Mouse (Mus musculus) gastrocnemius, postnatal 10 days (tissue): ENCODE measurements at regions not wholly inside any gene's neighbourhood (a gene's known extent, or its start where the extent isn't known, plus 50 kb on each side); places are given as distances from the start of the nearest gene placed in this dataset.
"Not testable (repeated sequence)": the region's sequence is repeated elsewhere in the genome, so short reads cannot be mapped to it uniquely, and the experiment has no call there.

Experiments used
- DNase-seq: peaks from one replicate; pipeline ENCODE4 v3.0.0; 2021; ENCODE audit warnings: mixed read lengths

GRCm38 (mm10) chr3:21627048-21627447, 449.4 kb upstream of the Tbl1xr1 start:
- DNase-seq, result not testable (repeated sequence)

GRCm38 (mm10) chr3:21633600-21634221, 442.7 kb upstream of the Tbl1xr1 start:
- DNase-seq, result no peak

GRCm38 (mm10) chr3:21634675-21635204, 441.7 kb upstream of the Tbl1xr1 start:
- DNase-seq, result no peak

GRCm38 (mm10) chr3:21638886-21639285, 437.6 kb upstream of the Tbl1xr1 start:
- DNase-seq, result no peak

GRCm38 (mm10) chr3:21639576-21639975, 436.9 kb upstream of the Tbl1xr1 start:
- DNase-seq, result no peak

GRCm38 (mm10) chr3:21644086-21644485, 432.4 kb upstream of the Tbl1xr1 start:
- no peak for DNase-seq

- DNase-seq, result no peak
Observed at GRCm38 (mm10) chr3:21645268-21645667, 431.2 kb upstream of the Tbl1xr1 start.

GRCm38 (mm10) chr3:21649885-21650469, 426.5 kb upstream of the Tbl1xr1 start:
- no peak for DNase-seq

GRCm38 (mm10) chr3:21655301-21655700, 421.2 kb upstream of the Tbl1xr1 start:
- no peak for DNase-seq

GRCm38 (mm10) chr3:21667349-21668143, 408.9 kb upstream of the Tbl1xr1 start:
- DNase-seq, result no peak

GRCm38 (mm10) chr3:21671885-21672284, 404.6 kb upstream of the Tbl1xr1 start:
- no peak for DNase-seq

- DNase-seq, result no peak
Observed at GRCm38 (mm10) chr3:21672492-21672891, 404.0 kb upstream of the Tbl1xr1 start.

- DNase-seq, result no peak
Observed at GRCm38 (mm10) chr3:21673466-21673865, 403.0 kb upstream of the Tbl1xr1 start.

GRCm38 (mm10) chr3:21678265-21678664, 398.2 kb upstream of the Tbl1xr1 start:
- no peak for DNase-seq

GRCm38 (mm10) chr3:21678734-21679133, 397.7 kb upstream of the Tbl1xr1 start:
- DNase-seq, result no peak

- DNase-seq, result not testable (repeated sequence)
Observed at GRCm38 (mm10) chr3:21697980-21698672, 378.3 kb upstream of the Tbl1xr1 start.

- DNase-seq, result no peak
Observed at GRCm38 (mm10) chr3:21699526-21699925, 376.9 kb upstream of the Tbl1xr1 start.

- no peak for DNase-seq
Observed at GRCm38 (mm10) chr3:21700326-21700725, 376.1 kb upstream of the Tbl1xr1 start.

- DNase-seq, result no peak
Observed at GRCm38 (mm10) chr3:21726747-21727505, 349.5 kb upstream of the Tbl1xr1 start.

- no peak for DNase-seq
Observed at GRCm38 (mm10) chr3:21728019-21728418, 348.4 kb upstream of the Tbl1xr1 start.

GRCm38 (mm10) chr3:21729328-21729727, 347.1 kb upstream of the Tbl1xr1 start:
- no peak for DNase-seq

- DNase-seq, result not testable (repeated sequence)
Observed at GRCm38 (mm10) chr3:21735688-21736087, 340.8 kb upstream of the Tbl1xr1 start.
